Mouse (Mus musculus) forebrain, embryonic 10.5 days (tissue): ENCODE data around the gene Dazl. TPM values are rescaled to one million over a fixed set of nuclear protein-coding genes. Genes with fewer than 3 reads are reported as not detected.

Source experiments
- polyA plus RNA-seq: library from polyadenylated mRNA; unstranded; fragments of >200 nt; fragmentation: Nextera tagmentation; extraction: Ambion mirVana; gene quantifications from 2 replicates; pipeline ENCODE4 v1.2.1, GENCODE M21; 2016

The Dazl gene
- polyA plus RNA-seq, 1 experiment from 2014 or later, result not detected

Other genes starting within 250 kb of the Dazl start
- 8.3 and 10.2 TPM in 2 replicates for gene Rftn1, start 103.0 kb downstream of the Dazl start, polyA plus RNA-seq
- 5.1 and 5.7 TPM in 2 replicates for gene Plcl2, start 215.8 kb upstream of the Dazl start, polyA plus RNA-seq